Mouse (Mus musculus): Measurements from ENCODE around the gene Itgbl1. TPM values are rescaled to one million over a fixed set of nuclear protein-coding genes. Genes with fewer than 3 reads are reported as not detected.

Gene Itgbl1
- polyA plus RNA-seq, 1 experiment from 2014 or later: 0.02 TPM

DNA sequence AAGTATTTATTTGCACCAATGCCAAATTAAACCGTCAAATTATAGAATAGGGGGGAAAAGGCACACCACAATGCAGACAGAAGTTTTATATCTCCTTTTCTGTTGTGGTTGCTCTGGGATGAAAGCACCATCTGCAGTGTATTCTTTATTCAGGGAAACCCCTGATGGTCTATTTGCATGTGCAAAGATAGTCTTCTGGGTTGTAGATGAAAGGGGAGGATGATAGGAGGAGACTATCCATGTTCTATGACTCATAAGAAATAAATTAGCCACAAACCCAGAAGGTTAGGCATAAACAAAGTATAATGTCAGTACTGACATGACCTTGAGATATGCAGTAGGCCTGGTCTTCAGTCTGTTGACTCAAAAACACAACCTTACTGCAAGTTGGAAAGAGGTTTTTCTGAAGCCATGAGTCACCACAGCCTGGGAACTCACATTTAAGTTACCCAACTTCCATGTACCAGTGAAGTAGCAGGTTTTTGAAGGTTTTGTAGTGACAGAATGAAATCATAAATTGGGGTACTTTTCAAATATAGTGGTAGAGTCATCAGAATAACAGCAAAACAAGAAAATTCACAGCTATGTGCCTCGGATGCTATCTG lies 330.9 kb downstream of the Itgbl1 start:
- H3K27ac ChIP-seq (replicated peaks): no peak overlapping the region
- WGBS (ENCODE audit: insufficient replicate concordance): 48% methylated on average over 2 of the region's 2 CpGs
- no peaks in the 10 kb centered on the region for H3K36me3 ChIP-seq (replicated peaks)
- H3K4me1 ChIP-seq (replicated peaks): no peaks in the 10 kb centered on the region
- no peaks in the 10 kb centered on the region for H3K9me3 ChIP-seq (replicated peaks)
- H3K27me3 ChIP-seq: no peaks in the 10 kb centered on the region
- H3K4me2 ChIP-seq: no peak overlapping the region
- H3K4me3 ChIP-seq (replicated peaks): no peak overlapping the region
- no peak overlapping the region for H3K9ac ChIP-seq
- ATAC-seq (ENCODE audit: insufficient read depth): no peak

Other genes with a start within 250 kb of the Itgbl1 start
- gene Nalcn, start 32.8 kb upstream of the Itgbl1 start, polyA plus RNA-seq (2015; fragmentation: Nextera tagmentation; extraction: Ambion mirVana): not detected in 2 replicates

All from liver, embryonic 15.5 days (tissue).